Mouse (Mus musculus): Measurements from ENCODE around the gene Ascc1.
"Not testable (repeated sequence)": the region's sequence is repeated elsewhere in the genome, so short reads cannot be mapped to it uniquely, and the experiment has no call there.

Gene Ascc1

DNA sequence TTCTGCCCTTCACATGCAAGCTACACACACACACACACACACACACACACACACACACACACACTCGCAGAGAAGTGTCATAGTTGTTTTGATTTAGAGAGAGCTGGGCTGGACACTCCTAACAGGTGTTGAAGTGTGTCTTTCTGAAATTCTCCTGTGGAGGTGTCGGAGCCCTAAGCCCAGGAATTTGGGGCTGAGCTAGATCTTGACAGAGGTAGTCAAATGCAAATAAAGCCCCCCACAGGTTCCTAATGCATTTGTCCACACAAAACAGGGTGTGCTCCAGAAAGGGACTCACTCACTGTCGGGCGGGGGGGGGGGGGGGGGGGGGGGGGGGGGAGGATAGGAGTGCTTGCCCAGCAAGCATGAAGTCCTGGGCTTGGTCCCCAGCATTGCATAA, 25.5 kb upstream of the Ascc1 start:
- DNase-seq (ENCODE audit: extremely low spot score, low read depth, low spot score) = no peak

- no peak for DNase-seq (ENCODE audit: extremely low spot score, low read depth, low spot score)
Observed at GRCm38 (mm10) chr10:59977715-59978343, 24.8 kb upstream of the Ascc1 start.

- no peak for DNase-seq (ENCODE audit: extremely low spot score, low read depth, low spot score)
Observed at GRCm38 (mm10) chr10:59978401-59978800, 24.2 kb upstream of the Ascc1 start.

DNA sequence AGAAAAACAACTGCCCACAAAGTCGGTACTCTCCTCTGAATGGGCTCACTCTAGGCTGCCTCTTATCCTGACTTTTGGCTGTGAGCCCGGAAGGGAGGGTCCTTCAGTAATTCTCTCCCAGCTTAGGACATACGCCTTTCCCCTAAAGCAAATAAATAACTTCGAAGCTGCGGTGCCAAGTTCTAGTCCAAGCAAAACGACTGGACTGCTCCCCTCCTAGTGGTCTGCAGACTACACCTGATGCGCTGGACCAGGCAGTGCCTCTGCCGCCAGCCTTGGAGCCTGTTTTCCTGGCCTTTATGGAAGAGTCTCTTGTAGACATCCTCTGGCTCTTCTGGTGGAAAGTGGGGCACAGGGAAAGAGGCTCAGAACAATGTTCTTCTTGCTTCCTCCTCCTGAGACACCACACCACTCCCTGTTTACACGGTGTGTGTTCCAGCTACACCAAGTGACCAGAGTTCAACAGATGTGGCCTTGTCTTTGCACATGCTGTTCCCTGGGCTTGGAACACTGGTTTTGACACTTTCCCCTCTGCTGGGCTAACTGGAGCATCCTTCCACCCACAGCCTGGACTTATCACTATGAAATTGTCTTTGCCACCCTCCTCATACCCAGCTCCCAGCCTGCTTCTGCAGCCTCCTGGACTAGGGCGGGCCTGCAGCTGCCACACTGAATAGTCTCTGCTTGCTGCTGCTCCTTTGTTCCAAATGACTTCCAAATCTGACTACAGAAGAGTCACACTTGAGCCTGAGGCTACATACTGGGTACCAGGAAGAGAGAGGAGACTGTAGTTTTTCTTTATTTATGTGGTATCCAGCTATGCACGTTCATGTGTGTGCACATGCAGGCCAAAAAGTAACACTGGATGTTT, 23.5 kb upstream of the Ascc1 start:
- no peak for DNase-seq (ENCODE audit: extremely low spot score, low read depth, low spot score)

DNA sequence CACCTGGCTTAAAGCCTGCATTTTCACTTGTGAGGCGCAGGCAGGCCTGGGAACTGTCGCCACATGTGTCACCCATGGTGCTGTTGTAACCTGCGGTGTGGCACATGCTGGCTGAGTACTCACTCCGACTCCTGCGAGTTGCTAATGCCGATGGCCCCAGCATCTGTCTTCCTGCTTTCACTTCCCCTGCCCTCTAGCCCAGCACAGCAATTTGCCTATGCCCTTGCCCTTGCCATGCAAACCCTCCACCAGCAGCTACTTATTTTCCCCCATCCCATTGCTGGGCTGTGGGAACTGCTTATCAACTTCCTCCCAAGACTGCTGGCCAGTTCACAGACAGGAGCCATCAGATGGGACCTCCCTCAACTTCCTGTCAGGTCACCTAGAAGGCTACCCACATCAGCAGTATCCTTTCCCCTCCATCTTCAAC, 21.8 kb upstream of the Ascc1 start:
- DNase-seq (ENCODE audit: extremely low spot score, low read depth, low spot score) = no peak

GRCm38 (mm10) chr10:59981336-59981735, 21.3 kb upstream of the Ascc1 start:
- no peak for DNase-seq (ENCODE audit: extremely low spot score, low read depth, low spot score)

- DNase-seq (ENCODE audit: extremely low spot score, low read depth, low spot score) = no peak
Observed at GRCm38 (mm10) chr10:59981792-59982191, 20.8 kb upstream of the Ascc1 start.

- no peak for DNase-seq (ENCODE audit: extremely low spot score, low read depth, low spot score)
Observed at GRCm38 (mm10) chr10:59982379-59982873, 20.2 kb upstream of the Ascc1 start.

DNA sequence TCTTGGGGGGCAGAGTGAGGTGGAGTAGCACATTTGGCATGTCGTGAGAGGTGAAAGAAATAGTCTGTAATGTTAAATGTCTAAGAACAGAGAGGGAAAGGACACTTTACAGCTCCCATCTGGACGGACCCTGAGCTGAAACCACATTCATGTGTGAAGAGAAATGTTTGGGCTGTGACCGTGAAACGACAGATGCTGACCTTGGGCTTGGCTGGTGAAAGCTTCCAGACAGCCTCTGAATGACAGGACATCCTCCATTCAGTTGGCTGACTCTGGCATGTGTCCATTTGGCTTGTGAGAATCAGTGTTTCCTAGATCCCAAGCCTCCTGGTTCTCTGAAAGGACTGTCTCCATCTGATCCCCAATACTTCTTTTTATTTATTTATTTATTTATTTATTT, 14.6 kb upstream of the Ascc1 start:
- no peak for DNase-seq (ENCODE audit: extremely low spot score, low read depth, low spot score)

DNA sequence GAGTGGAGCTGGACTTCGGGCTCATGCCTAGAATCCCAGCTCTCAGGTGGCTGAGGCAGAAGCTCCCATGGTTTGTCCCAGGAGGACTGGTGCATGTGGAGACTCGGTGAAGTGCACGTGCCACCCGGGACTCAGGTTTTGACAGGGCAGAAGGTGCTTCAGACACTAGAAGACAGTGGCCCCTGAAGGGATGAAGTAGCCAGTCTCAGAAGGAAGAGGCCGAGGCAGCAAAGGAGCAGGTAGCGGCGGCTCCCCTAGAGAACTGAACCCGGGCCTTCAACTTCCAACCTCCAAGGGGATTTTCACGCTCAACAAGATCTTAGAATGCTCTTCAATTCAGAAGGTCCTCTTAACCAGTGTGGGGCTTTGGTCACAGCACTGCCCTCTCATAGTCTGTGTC, 12.2 kb upstream of the Ascc1 start:
- no peak for DNase-seq (ENCODE audit: extremely low spot score, low read depth, low spot score)

GRCm38 (mm10) chr10:59991262-59991880, 11.2 kb upstream of the Ascc1 start:
- no peak for DNase-seq (ENCODE audit: extremely low spot score, low read depth, low spot score)

DNA sequence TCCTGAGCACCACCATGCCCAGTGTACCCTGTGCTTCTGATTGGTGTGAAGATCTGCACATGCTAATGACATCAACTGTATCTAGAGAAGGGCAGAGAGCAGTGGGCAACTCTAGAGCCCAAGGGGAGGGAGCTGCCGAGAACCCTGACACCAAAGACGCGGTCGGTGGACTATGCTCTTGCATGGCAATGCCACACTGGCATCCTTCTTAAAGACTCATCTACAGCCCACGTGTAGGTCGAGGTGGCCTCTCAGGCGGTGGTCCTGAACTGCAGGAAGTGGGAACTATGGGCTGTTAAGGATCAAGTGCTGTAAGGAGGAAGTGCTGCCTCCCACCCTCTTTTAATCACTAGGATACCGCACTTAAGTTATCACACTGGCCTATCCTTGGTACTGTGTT, 10.6 kb upstream of the Ascc1 start:
- no peak for DNase-seq (ENCODE audit: extremely low spot score, low read depth, low spot score)

DNA sequence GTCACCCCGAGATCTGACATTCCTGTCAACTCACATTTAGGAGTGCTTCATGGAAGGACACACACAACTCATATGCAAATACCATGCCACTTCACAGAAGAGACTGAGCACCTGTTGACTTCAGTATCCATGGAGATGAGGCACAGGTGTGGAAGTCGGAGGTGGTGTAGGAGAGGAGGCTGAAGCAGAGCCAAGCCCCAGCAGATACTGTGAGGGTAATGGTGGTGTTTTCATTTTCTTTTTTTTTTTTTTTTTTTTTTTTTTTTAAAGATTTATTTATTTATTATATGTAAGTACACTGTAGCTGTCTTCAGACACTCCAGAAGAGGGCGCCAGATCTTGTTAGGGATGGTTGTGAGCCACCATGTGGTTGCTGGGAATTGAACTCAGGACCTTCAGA, 8.8 kb upstream of the Ascc1 start:
- DNase-seq (ENCODE audit: extremely low spot score, low read depth, low spot score) = not testable (repeated sequence)

GRCm38 (mm10) chr10:59995889-59996288, 6.7 kb upstream of the Ascc1 start:
- DNase-seq (ENCODE audit: extremely low spot score, low read depth, low spot score) = no peak

DNA sequence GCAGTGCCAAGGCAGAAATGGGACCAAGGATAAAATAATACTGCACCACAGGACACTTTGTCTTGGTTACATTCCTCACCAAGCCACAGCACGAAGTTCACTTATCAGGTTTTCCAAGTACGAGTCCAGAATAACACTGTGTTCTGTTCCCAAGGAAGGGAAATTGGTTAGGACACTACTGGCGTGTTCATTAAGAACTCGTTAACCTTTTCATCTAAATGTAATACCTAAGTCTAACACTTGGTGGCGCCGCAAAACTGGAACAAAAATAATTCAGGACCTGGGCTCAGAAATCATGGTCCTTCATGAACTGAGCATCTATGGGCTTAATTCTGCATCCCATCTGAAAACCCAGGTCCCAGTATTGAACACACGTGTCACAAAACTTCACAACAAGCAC, 5.0 kb upstream of the Ascc1 start:
- peak; percentile 62 for DNase-seq (ENCODE audit: extremely low spot score, low read depth, low spot score)

DNA sequence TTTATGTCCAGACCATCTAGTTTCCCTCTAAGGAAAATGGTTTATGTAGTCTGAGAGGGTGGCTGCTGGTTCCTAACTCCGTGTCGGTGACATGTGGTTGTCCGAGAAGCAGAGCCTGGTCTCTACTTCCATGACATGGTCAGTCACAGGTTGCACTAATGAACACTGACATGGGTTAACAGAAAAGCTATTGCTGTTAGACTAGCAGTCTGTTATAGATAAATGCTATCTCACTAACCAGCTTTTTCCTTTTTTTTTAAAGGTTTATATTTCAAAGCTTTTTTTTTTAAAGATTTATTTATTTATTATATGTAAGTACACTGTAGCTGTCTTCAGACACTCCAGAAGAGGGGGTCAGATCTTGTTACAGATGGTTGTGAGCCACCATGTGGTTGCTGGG, 3.5 kb upstream of the Ascc1 start:
- no peak for DNase-seq (ENCODE audit: extremely low spot score, low read depth, low spot score)

DNA sequence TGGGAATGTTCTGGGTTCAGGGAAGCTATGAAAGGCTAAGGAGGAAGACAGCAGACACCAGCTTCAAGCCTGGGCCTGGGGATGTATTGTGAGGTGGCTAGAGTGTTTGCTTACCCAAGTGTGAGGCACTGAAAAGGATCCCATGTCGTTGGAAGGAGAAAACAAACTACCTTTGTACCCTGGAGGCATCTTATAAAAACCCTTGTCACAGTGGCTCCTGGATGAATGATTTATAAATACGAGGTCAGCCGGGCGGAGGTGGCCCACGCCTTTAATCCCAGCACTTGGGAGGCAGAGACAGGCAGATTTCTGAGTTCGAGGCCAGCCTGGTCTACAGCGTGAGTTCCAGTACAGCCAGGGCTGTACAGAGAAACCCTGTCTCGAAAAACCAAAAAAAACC, 942 bp upstream of the Ascc1 start:
- DNase-seq (ENCODE audit: extremely low spot score, low read depth, low spot score) = not testable (repeated sequence)

GRCm38 (mm10) chr10:60002203-60002602, 402 bp upstream of the Ascc1 start:
- no peak for DNase-seq (ENCODE audit: extremely low spot score, low read depth, low spot score)

- no peak for DNase-seq (ENCODE audit: extremely low spot score, low read depth, low spot score)
Observed at GRCm38 (mm10) chr10:60003213-60003752, 678 bp downstream of the Ascc1 start.

DNA sequence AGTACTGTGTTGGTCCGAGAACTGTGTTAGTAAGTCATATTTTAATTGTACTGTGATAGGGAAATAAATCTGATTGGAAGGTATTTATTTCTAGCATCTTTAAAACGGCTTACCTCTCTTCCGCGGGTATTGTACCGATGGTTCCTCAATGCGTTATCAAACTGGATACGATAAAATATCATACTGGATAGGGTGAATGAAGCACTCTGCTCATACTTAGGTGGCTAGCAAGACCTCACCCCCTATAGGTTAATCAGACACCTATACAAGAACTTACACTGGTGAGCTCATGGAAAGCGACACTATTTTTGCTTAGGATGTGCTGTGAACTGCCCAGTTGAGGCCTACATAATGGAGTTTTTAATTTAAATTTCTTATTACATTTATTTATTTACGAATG, 1.2 kb downstream of the Ascc1 start:
- no peak for DNase-seq (ENCODE audit: extremely low spot score, low read depth, low spot score)

DNA sequence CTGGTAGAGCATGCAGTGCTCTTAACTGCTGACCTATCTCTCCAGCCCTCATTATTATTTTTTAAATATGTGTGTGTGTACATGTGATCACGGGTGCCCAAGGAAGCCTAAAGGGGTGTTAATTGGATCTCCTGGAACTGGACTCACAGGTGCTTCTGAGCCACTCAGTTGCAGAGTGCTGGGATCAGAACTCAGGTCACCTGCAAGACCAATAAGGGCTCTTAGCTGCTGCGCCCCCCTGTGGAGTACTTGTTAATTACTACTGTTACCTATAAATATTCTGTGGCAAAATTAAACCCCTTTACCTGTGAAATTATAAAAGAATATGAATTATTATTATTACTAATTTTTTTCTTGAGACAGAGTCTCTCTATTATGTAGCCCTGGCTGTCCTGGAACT, 2.7 kb downstream of the Ascc1 start:
- DNase-seq (ENCODE audit: extremely low spot score, low read depth, low spot score) = no peak

DNA sequence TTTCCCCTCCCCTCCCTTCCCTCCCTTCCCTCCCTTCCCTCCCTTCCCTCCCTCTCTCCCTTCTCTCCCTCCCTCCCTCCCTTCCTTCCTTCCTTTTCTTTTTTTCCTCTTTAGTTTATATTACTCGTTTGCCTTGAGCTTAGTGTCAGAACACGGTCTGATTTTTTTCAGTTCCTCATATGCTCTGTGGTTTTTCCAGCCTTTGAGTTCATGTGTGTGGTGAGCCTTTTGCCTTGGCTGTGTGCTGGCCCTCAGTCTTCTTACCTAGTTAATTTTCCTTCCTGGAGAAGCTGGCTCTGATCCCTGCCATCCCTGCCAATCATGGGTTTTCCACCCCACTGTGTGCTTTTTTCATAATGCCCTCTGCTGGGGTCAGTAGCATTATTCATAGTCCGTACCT, 6.5 kb downstream of the Ascc1 start:
- DNase-seq (ENCODE audit: extremely low spot score, low read depth, low spot score) = no peak

All from hindlimb bud, embryonic 11.5 days (tissue).